Mouse (Mus musculus) olfactory bulb, adult 2 months (tissue): ENCODE data around the gene Reg3g.

Experiments used
- CTCF ChIP-seq: fragments of 200-500 bp; IDR thresholded peaks from 2 replicates; pipeline ENCODE4 v1.5.1; 2012; ENCODE audit warnings: low read depth, mild to moderate bottlenecking, low read length, moderate library complexity; ENCODE audit not compliant: insufficient read depth
- POLR2A ChIP-seq: fragments of 200-500 bp; IDR thresholded peaks from 2 replicates; pipeline ENCODE4 v1.6.1; 2012; ENCODE audit warnings: mild to moderate bottlenecking, low read depth, low read length, moderate library complexity; ENCODE audit not compliant: insufficient read depth

DNA sequence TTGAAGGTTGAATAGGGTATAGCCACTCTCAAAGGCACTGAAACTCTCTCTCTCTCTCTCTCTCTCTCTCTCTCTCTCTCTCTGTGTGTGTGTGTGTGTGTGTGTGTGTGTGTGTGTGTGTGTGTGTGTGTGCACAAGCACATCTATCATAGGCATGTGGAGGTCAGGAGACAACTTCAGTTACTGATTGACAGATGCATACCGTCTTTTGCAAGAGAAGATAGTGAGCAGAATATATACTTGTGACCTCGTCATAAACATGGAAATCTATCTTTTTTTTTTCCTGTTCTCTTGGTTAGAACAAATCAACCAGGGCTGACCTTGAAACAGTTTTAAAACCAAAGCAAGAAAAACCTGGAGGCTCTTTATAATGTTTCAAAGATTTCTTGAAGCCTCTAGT lies 6.3 kb downstream of the Reg3g start:
- TF ChIP-seq CTCF: no peak
- no peak for TF ChIP-seq POLR2A
